Mouse (Mus musculus) CH12.LX (cell line): Measurements from ENCODE around the gene 1700010I14Rik. TPM values are rescaled to one million over a fixed set of nuclear protein-coding genes. Genes with fewer than 3 reads are reported as not detected.

Source experiments
- DNase-seq: peaks from one replicate; pipeline ENCODE4 v3.0.0-alpha.2; 2013; ENCODE audit errors: extremely low read depth
- H3K27ac ChIP-seq: 2 replicates; pipeline ENCODE4 v1.5.1; 2012; ENCODE audit warnings: low read depth, mild to moderate bottlenecking, control low read depth, moderate library complexity; ENCODE audit not compliant: insufficient read depth
- H3K27me3 ChIP-seq: replicated peaks from 2 replicates; pipeline ENCODE3; 2012; ENCODE audit warnings: inconsistent platforms
- H3K36me3 ChIP-seq, 2 experiments: replicated peaks in 1 of 2; 2 replicates each; pipeline versions ENCODE3 to v1.6.1; 2012; ENCODE audit warnings: inconsistent platforms in 1 of 2, low read length in 1 of 2, mild to moderate bottlenecking in 1 of 2, mixed read lengths in 1 of 2, moderate library complexity in 1 of 2; ENCODE audit not compliant: control insufficient read depth in 1 of 2, insufficient read depth in 1 of 2
- H3K4me1 ChIP-seq, 2 experiments: 2 replicates each; pipeline ENCODE4 v1.6.1; 2012; ENCODE audit warnings: inconsistent platforms in 1 of 2, moderate library complexity in 1 of 2; ENCODE audit not compliant: insufficient read depth in 2 of 2, control insufficient read depth in 1 of 2
- H3K4me2 ChIP-seq: 2 replicates; pipeline ENCODE4 v1.6.1; 2012; ENCODE audit warnings: low read depth, mild to moderate bottlenecking, control low read depth; ENCODE audit not compliant: poor library complexity, insufficient read depth, severe bottlenecking
- H3K4me3 ChIP-seq, 3 experiments: fragments of 150-350 bp in 1 of 3; sonication (generic) in 1 of 3; replicated peaks in 1 of 3; 2 replicates each; pipeline versions ENCODE3 to v1.5.1; 2011 to 2012; ENCODE audit warnings: low read depth in 2 of 3, low read length in 2 of 3, mild to moderate bottlenecking in 2 of 3, moderate library complexity in 2 of 3, control low read depth in 1 of 3, improper control_type of control experiment in 1 of 3, inconsistent platforms in 1 of 3, mixed read lengths in 1 of 3; ENCODE audit not compliant: poor library complexity in 1 of 3
- H3K79me2 ChIP-seq: replicated peaks from 2 replicates; pipeline ENCODE4 v1.6.1; 2012; ENCODE audit warnings: mild to moderate bottlenecking, moderate library complexity; ENCODE audit not compliant: control insufficient read depth, poor library complexity, insufficient read depth, severe bottlenecking; ENCODE audit errors: extremely low read depth
- H3K9ac ChIP-seq: 2 replicates; pipeline ENCODE4 v1.6.1; 2012; ENCODE audit warnings: low read depth, mild to moderate bottlenecking, control low read depth, moderate library complexity; ENCODE audit not compliant: insufficient read depth
- H3K9me3 ChIP-seq: replicated peaks from 2 replicates; pipeline ENCODE3; 2012; ENCODE audit warnings: low read length, inconsistent platforms, mixed read lengths
- BHLHE40 ChIP-seq: IDR thresholded peaks from 2 replicates; pipeline ENCODE4 v1.6.1; 2011; ENCODE audit warnings: mild to moderate bottlenecking, low read depth, low read length, improper control_type of control experiment
- EP300 ChIP-seq: IDR thresholded peaks from 2 replicates; pipeline ENCODE4 v1.6.1; 2011; ENCODE audit warnings: low read length, improper control_type of control experiment
- GABPA ChIP-seq: IDR thresholded peaks from 2 replicates; pipeline ENCODE4 v1.6.1; 2012; ENCODE audit warnings: low read depth, low read length, improper control_type of control experiment, inconsistent platforms; ENCODE audit not compliant: insufficient replicate concordance
- IRF4 ChIP-seq: IDR thresholded peaks from 2 replicates; pipeline ENCODE4 v1.6.1; 2014; ENCODE audit warnings: low read depth, mild to moderate bottlenecking, inconsistent platforms, low read length, improper control_type of control experiment
- JUND ChIP-seq: conservative IDR thresholded peaks from 2 replicates; pipeline ENCODE4 v1.6.1; 2011; ENCODE audit warnings: low read depth, low read length, improper control_type of control experiment
- KAT2A ChIP-seq: IDR thresholded peaks from 2 replicates; pipeline ENCODE4 v1.6.1; 2012; ENCODE audit warnings: low read length, improper control_type of control experiment, inconsistent platforms; ENCODE audit not compliant: insufficient replicate concordance
- MAFK ChIP-seq: IDR thresholded peaks from 2 replicates; pipeline ENCODE4 v1.6.1; 2011; ENCODE audit warnings: low read length, improper control_type of control experiment; ENCODE audit not compliant: insufficient replicate concordance
- MAX ChIP-seq: IDR thresholded peaks from 2 replicates; pipeline ENCODE4 v1.6.1; 2011; ENCODE audit warnings: low read length, improper control_type of control experiment
- MAZ ChIP-seq: IDR thresholded peaks from 2 replicates; pipeline ENCODE4 v1.6.1; 2012; ENCODE audit warnings: low read depth, mild to moderate bottlenecking, inconsistent platforms, low read length, improper control_type of control experiment, moderate library complexity
- MEF2A ChIP-seq: IDR thresholded peaks from 2 replicates; pipeline ENCODE4 v1.6.1; 2014; ENCODE audit warnings: low read depth, mild to moderate bottlenecking, inconsistent platforms, low read length, improper control_type of control experiment, borderline replicate concordance
- MYC ChIP-seq: IDR thresholded peaks from 2 replicates; pipeline ENCODE4 v1.6.1; 2011; ENCODE audit warnings: low read depth, mild to moderate bottlenecking, improper control_type of control experiment, low read length
- NRF1 ChIP-seq: IDR thresholded peaks from 2 replicates; pipeline ENCODE4 v1.6.1; 2014; ENCODE audit warnings: low read depth, mild to moderate bottlenecking, inconsistent platforms, low read length, improper control_type of control experiment, moderate library complexity
- PAX5 ChIP-seq: IDR thresholded peaks from 2 replicates; pipeline ENCODE4 v1.6.1; 2012; ENCODE audit warnings: low read length, inconsistent platforms, mixed read lengths
- POLR2A ChIP-seq: IDR thresholded peaks from 2 replicates; pipeline ENCODE4 v1.6.1; 2011; ENCODE audit warnings: low read depth, mild to moderate bottlenecking, improper control_type of control experiment, low read length
- RAD21 ChIP-seq: IDR thresholded peaks from 2 replicates; pipeline ENCODE4 v1.6.1; 2011; ENCODE audit warnings: low read depth, mild to moderate bottlenecking, low read length, improper control_type of control experiment, moderate library complexity
- RCOR1 ChIP-seq: conservative IDR thresholded peaks from 2 replicates; pipeline ENCODE4 v1.6.1; 2012; ENCODE audit warnings: low read depth, mild to moderate bottlenecking, inconsistent platforms, low read length, improper control_type of control experiment
- SIN3A ChIP-seq: IDR thresholded peaks from 2 replicates; pipeline ENCODE4 v1.6.1; 2012; ENCODE audit warnings: low read length, improper control_type of control experiment, inconsistent platforms
- SMC3 ChIP-seq: IDR thresholded peaks from 2 replicates; pipeline ENCODE4 v1.6.1; 2011; ENCODE audit warnings: low read depth, low read length, improper control_type of control experiment
- TBP ChIP-seq: conservative IDR thresholded peaks from 2 replicates; pipeline ENCODE4 v1.6.1; 2011; ENCODE audit warnings: low read depth, low read length, improper control_type of control experiment
- UBTF ChIP-seq: IDR thresholded peaks from 2 replicates; pipeline ENCODE4 v1.6.1; 2012; ENCODE audit warnings: low read depth, mild to moderate bottlenecking, inconsistent platforms, low read length, improper control_type of control experiment, moderate library complexity
- USF1 ChIP-seq: IDR thresholded peaks from 2 replicates; pipeline ENCODE4 v1.6.1; 2014; ENCODE audit warnings: low read depth, mild to moderate bottlenecking, inconsistent platforms, low read length, improper control_type of control experiment
- USF2 ChIP-seq: conservative IDR thresholded peaks from 2 replicates; pipeline ENCODE4 v1.6.1; 2011; ENCODE audit warnings: low read depth, low read length, improper control_type of control experiment
- ZMIZ1 ChIP-seq: IDR thresholded peaks from 2 replicates; pipeline ENCODE4 v1.6.1; 2012; ENCODE audit warnings: low read depth, mild to moderate bottlenecking, inconsistent platforms, low read length, improper control_type of control experiment
- dilution Hi-C: fragments of 300-500 bp; cut with MboI; formaldehyde crosslinking; loops from 2 replicates; pipeline ENCODE4 v1.14.3; 2020; ENCODE audit warnings: low sequenced_read_pairs; ENCODE audit not compliant: extremely low pct_unique_long_range_greater_than_20kb, extremely low pct_ligation_motif_present
- in situ Hi-C: fragments of 300-500 bp; cut with MboI; formaldehyde crosslinking; loops from 3 replicates; pipeline ENCODE4 v1.14.3; 2019; ENCODE audit warnings: low sequenced_read_pairs, low pct_ligation_motif_present, low pct_unique_long_range_greater_than_20kb, mixed read lengths
- polyA plus RNA-seq: library from polyadenylated mRNA; unstranded; fragments of >175 nt; gene quantifications from 2 replicates; pipeline ENCODE4 v1.2.1, GENCODE M21; 2012; ENCODE audit warnings: low read depth; ENCODE audit not compliant: insufficient read length
- total RNA-seq, 2 experiments: library from RNA; depleted of rRNA; stranded (reverse); fragments of 300-350 nt in 1 of 2; fragments of >200 nt in 1 of 2; gene quantifications; 2 replicates each; pipeline ENCODE4 v1.2.3; 2012 to 2014

1700010I14Rik gene
- total and polyA plus RNA-seq, 3 experiments, result 3.4 to 7.2 (median 3.5) TPM

DNA sequence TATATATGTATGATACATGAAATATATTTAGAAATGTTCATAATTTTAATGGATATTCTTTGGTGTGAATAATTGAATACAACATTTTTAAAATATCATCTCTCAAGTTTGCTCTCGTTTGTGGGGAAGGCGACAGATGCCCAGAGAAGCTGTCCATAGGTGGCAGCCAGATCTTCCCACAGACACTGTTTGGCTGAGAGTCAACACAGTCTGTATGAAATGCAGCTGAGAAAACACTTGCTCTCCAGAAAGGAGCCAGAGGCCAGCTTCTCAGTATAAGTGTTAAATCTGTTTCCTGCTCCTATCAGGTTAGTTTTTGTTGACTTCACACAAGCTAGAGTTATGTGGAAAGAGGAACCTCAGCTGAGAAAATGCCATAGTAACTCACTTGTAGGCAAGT, 1.6 kb upstream of the 1700010I14Rik start:
- H3K4me2 ChIP-seq, result no peak overlapping the region

DNA sequence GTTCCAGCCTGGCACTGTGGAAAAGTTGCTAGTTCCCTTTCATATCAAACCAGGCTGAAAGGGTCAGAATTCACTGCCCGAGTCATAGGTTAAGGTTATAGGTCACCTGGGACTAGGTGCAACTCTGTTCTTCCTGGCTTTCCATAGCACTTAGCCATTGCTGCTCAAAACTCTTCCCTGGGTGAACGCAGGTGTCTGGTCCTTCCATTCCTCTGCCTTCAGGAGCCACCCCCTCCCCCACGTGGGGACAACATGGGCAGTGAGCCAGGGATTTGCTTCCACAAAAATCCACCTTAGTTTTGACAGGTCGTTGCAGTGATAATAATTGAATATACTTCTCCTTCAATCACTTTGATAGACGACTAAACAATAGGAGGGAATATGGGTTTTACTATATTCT, 764 bp upstream of the 1700010I14Rik start:
- Histone ChIP-seq H3K4me3 (no peak overlapping the region), H3K9me3 (peaks cover 4% of the 10 kb centered on the region), H3K79me2 (no peaks in the 10 kb centered on the region; the same call in 1 of the 2 replicates), H3K4me1 (peaks cover 4 to 9% of the 10 kb centered on the region in 2 experiments), H3K27ac (no peak overlapping the region), H3K4me2 (no peak overlapping the region), H3K9ac (no peak overlapping the region), H3K27me3 (peaks cover 23% of the 10 kb centered on the region)
- dilution Hi-C loops, result no loop called here
- in situ Hi-C loops, result no loop called here
- TF ChIP-seq BHLHE40 (no peak), MEF2A (no peak), MAZ (no peak), GABPA (no peak), TBP (no peak), RCOR1 (no peak), KAT2A (no peak), USF2 (no peak), NRF1 (no peak), SMC3 (no peak), UBTF (no peak), EP300 (no peak), RAD21 (no peak), POLR2A (no peak), PAX5 (no peak), JUND (no peak), MAX (no peak), SIN3A (no peak), MYC (no peak)
- TF ChIP-seq, all 38 proteins: peak for 0
- DNase-seq, result no peak
- peaks cover 6 to 10% of the 10 kb centered on the region in 2 experiments for H3K36me3 ChIP-seq

More for the DNA sequence above, 1.6 kb upstream of the 1700010I14Rik start:
- dilution Hi-C loops (no loop called here), in situ Hi-C loops (no loop called here)
- no peak overlapping the region for H3K27ac ChIP-seq
- peaks cover 0 to 4% of the 10 kb centered on the region in 2 experiments for H3K36me3 ChIP-seq
- H3K79me2 ChIP-seq, result no peaks in the 10 kb centered on the region; the same call in 1 of the 2 replicates
- H3K9ac ChIP-seq, result no peak overlapping the region
- H3K4me1 ChIP-seq, result peaks cover 4 to 9% of the 10 kb centered on the region in 2 experiments
- TF ChIP-seq USF1, result no peak
- TF ChIP-seq MAFK, result no peak
- no peak for TF ChIP-seq IRF4
- no peak for TF ChIP-seq RCOR1
- TF ChIP-seq BHLHE40, result no peak
- no peak for TF ChIP-seq ZMIZ1
- TF ChIP-seq KAT2A, result no peak
- DNase-seq, result no peak
- peaks cover 4% of the 10 kb centered on the region for H3K9me3 ChIP-seq
- H3K4me3 ChIP-seq, result no peak overlapping the region
- H3K27me3 ChIP-seq, result peaks cover 28% of the 10 kb centered on the region
